Mouse (Mus musculus): ENCODE data around the gene Nucb1. TPM values are rescaled to one million over a fixed set of nuclear protein-coding genes. Genes with fewer than 3 reads are reported as not detected.

The Nucb1 gene
- total RNA-seq, 4 experiments from 2014 or later, result 130 to 149 (median 139) TPM

Small RNA genes lying within 50 kb of the gene (microRNA-seq; reads per million reads assigned to microRNA genes)
- not detected for gene Gm22133

Other genes starting within 250 kb of the Nucb1 start
- gene Slc6a21, start 232.9 kb downstream of the Nucb1 start, total RNA-seq (2022), result not detected
- gene Trpm4, start 176.6 kb downstream of the Nucb1 start, total RNA-seq (2022), result 10 to 100 TPM; 23.8 to 36.3 (median 25.4) TPM
- 1,000 to 10,000 TPM; 1,032 to 1,216 (median 1,081) TPM for gene Hrc, start 175.1 kb downstream of the Nucb1 start, total RNA-seq (2022)
- under 1 TPM; 0.11 to 0.33 (median 0.20) TPM for gene Ppfia3, start 143.4 kb downstream of the Nucb1 start, total RNA-seq (2022)
- gene Lin7b, start 139.8 kb downstream of the Nucb1 start, total RNA-seq (2022), result 1 to 10 TPM; 1.0 to 1.5 (median 1.3) TPM
- gene Snrnp70, start 114.7 kb downstream of the Nucb1 start, total RNA-seq (2022), result 100 to 1,000 TPM in 1 of 4 experiments, 10 to 100 TPM in 3; 68.3 to 107 (median 86.7) TPM
- 1 to 10 TPM; 5.5 to 8.0 (median 6.9) TPM for gene Kcna7, start 104.8 kb downstream of the Nucb1 start, total RNA-seq (2022)
- under 1 TPM; 0.30 to 0.50 (median 0.36) TPM for gene Ntf5, start 96.7 kb downstream of the Nucb1 start, total RNA-seq (2022)
- gene Lhb, start 89.6 kb downstream of the Nucb1 start, total RNA-seq (2022), result not detected
- gene Gys1, start 75.6 kb downstream of the Nucb1 start, total RNA-seq (2022), result 100 to 1,000 TPM; 106 to 122 (median 112) TPM
- 10 to 100 TPM; 23.1 to 31.5 (median 26.8) TPM for gene Ruvbl2, start 72.3 kb downstream of the Nucb1 start, total RNA-seq (2022)
- gene Ftl1, start 50.5 kb downstream of the Nucb1 start, total RNA-seq (2022), result 100 to 1,000 TPM; 164 to 329 (median 254) TPM
- gene Bax, start 43.5 kb downstream of the Nucb1 start, total RNA-seq (2022), result 10 to 100 TPM; 24.3 to 26.9 (median 26.2) TPM
- not detected for gene Tulp2, start 28.5 kb downstream of the Nucb1 start, total RNA-seq (2022)
- gene Gm45808, start 23.6 kb downstream of the Nucb1 start, total RNA-seq (2022), result 1 to 10 TPM; 3.8 to 8.5 (median 7.6) TPM
- 10 to 100 TPM; 10.2 to 12.8 (median 11.5) TPM for gene Dhdh, start 21.6 kb downstream of the Nucb1 start, total RNA-seq (2022)
- 10 to 100 TPM; 21.9 to 31.6 (median 28.0) TPM for gene Ppp1r15a, start 15.9 kb upstream of the Nucb1 start, total RNA-seq (2022)
- 1 to 10 TPM; 2.6 to 4.2 (median 3.0) TPM for gene Plekha4, start 15.9 kb upstream of the Nucb1 start, total RNA-seq (2022)
- 1 to 10 TPM in 3 of 4 experiments, under 1 TPM in 1; 0.40 to 2.0 (median 1.1) TPM for gene Hsd17b14, start 44.5 kb upstream of the Nucb1 start, total RNA-seq (2022)
- 100 to 1,000 TPM; 295 to 316 (median 308) TPM for gene Bcat2, start 59.7 kb upstream of the Nucb1 start, total RNA-seq (2022)
- not detected for gene Fgf21, start 105.1 kb upstream of the Nucb1 start, total RNA-seq (2022)
- gene Fut1, start 106.9 kb upstream of the Nucb1 start, total RNA-seq (2022), result not detected
- under 1 TPM; 0.20 to 0.53 (median 0.35) TPM for gene Izumo1, start 111.4 kb upstream of the Nucb1 start, total RNA-seq (2022)
- gene Rasip1, start 117.1 kb upstream of the Nucb1 start, total RNA-seq (2022), result 10 to 100 TPM; 17.8 to 27.2 (median 26.2) TPM
- 1 to 10 TPM; 2.0 to 5.9 (median 5.1) TPM for gene Mamstr, start 129.6 kb upstream of the Nucb1 start, total RNA-seq (2022)
- gene Fut2, start 156.0 kb upstream of the Nucb1 start, total RNA-seq (2022), result 1 to 10 TPM in 1 of 4 experiments, under 1 TPM in 3; 0.19 to 1.5 (median 0.58) TPM
- under 1 TPM in 2 of 4 experiments, not detected in 2; 0.22 to 0.25 TPM for gene Ntn5, start 173.6 kb upstream of the Nucb1 start, total RNA-seq (2022)
- under 1 TPM in 3 of 4 experiments, not detected in 1; 0.16 to 0.25 (median 0.23) TPM for gene Sec1, start 184.0 kb upstream of the Nucb1 start, total RNA-seq (2022)
- gene Car11, start 189.4 kb upstream of the Nucb1 start, total RNA-seq (2022), result 1 to 10 TPM; 5.5 to 8.7 (median 8.1) TPM
- 100 to 1,000 TPM in 3 of 4 experiments, 10 to 100 TPM in 1; 72.2 to 183 (median 152) TPM for gene Dbp, start 194.7 kb upstream of the Nucb1 start, total RNA-seq (2022)
- 100 to 1,000 TPM; 552 to 697 (median 598) TPM for gene Rpl18, start 205.1 kb upstream of the Nucb1 start, total RNA-seq (2022)
- 10 to 100 TPM; 15.3 to 19.3 (median 18.4) TPM for gene Sphk2, start 207.6 kb upstream of the Nucb1 start, total RNA-seq (2022)
- under 1 TPM; 0.19 to 0.55 (median 0.44) TPM for gene Fam83e, start 210.8 kb upstream of the Nucb1 start, total RNA-seq (2022)
- not detected for gene Spaca4, start 215.4 kb upstream of the Nucb1 start, total RNA-seq (2022)